Mouse (Mus musculus): ENCODE results near the gene Hoxb6.

DNA sequence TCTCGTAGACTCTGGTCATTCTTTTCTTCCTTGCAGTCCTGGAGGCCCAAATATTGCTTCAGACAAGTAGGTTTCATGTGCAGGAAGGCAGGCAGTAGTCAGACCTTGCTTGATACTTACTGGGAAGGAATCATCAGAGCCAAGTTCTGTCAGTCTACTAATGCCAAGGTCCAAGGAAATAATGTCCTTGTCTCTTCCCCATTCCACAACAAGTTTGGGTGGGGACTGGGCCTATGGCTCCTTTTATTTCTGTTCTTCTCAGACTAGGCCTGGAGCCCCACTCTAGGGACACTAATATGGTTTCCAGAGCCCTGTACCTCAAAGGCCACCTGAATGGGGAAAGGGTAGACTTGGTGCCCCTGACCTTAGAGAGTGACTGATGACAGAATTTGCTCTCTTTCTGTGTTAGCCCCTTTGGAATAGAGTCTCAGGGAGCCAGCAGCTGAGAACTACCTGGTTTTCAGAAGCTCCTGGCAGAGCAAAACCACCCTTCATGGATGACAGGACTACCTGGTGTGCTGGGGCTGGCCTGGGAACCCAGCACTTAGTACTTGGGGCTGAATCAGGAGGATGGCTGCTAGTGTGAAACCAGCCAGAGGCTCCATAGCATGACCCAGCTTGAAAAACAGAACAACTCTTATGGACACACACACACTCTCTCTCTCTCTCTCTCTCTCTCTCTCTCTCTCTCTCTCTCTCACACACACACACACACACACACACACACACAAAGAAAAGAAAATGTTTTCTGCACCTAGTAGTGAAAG, 3.6 kb upstream of the Hoxb6 start:
- TF ChIP-seq EP300 (IDR thresholded peaks at IDR 0.05; ENCODE audit: low read depth in 1 of 2, low read length in 2 of 2), result no peak
- TF ChIP-seq CTCF (IDR thresholded peaks at IDR 0.05 in 2 of 3, conservative IDR thresholded peaks at IDR 0.05 in 1 of 3; ENCODE audit: control insufficient read depth in 1 of 3, insufficient read depth in 1 of 3, low read depth in 2 of 3, low read length in 3 of 3, poor library complexity in 1 of 3, severe bottlenecking in 1 of 3), result no peak
- no peak for TF ChIP-seq MYC (IDR thresholded peaks at IDR 0.05; ENCODE audit: low read depth, low read length)
- no peak for TF ChIP-seq ZC3H11A (IDR thresholded peaks at IDR 0.05; ENCODE audit: low read depth, low read length)
- no peak for TF ChIP-seq HCFC1 (IDR thresholded peaks at IDR 0.05; ENCODE audit: low read depth, low read length)
- no peak for TF ChIP-seq TAL1 (IDR thresholded peaks at IDR 0.05; ENCODE audit: low read length)
- TF ChIP-seq BHLHE40 (IDR thresholded peaks at IDR 0.05; ENCODE audit: borderline replicate concordance, low read depth, low read length), result no peak
- no peak for TF ChIP-seq JUND (IDR thresholded peaks at IDR 0.05; ENCODE audit: low read depth, low read length)
- TF ChIP-seq GATA1 (IDR thresholded peaks at IDR 0.05; ENCODE audit: low read depth, low read length), result no peak
- no peak for TF ChIP-seq GABPA (IDR thresholded peaks at IDR 0.05; ENCODE audit: low read depth, low read length)
- TF ChIP-seq POLR2A (IDR thresholded peaks at IDR 0.05; ENCODE audit: control insufficient read depth in 1 of 2, insufficient read depth in 1 of 2, low read depth in 1 of 2, low read length in 2 of 2, poor library complexity in 1 of 2), result no peak
- no peak for TF ChIP-seq POLR2AphosphoS5 (IDR thresholded peaks at IDR 0.05; ENCODE audit: borderline replicate concordance, low read depth, low read length)
- no peak for TF ChIP-seq MAZ (IDR thresholded peaks at IDR 0.05; ENCODE audit: low read depth, low read length)
- no peak for TF ChIP-seq E2F4 (IDR thresholded peaks at IDR 0.05; ENCODE audit: borderline replicate concordance, low read depth, low read length)
